Mouse (Mus musculus): ENCODE data around the gene Zfp579. TPM values are rescaled to one million over a fixed set of nuclear protein-coding genes. Genes with fewer than 3 reads are reported as not detected.

The Zfp579 gene
- polyA plus RNA-seq, 1 experiment from 2014 or later: 25.1 TPM

DNA sequence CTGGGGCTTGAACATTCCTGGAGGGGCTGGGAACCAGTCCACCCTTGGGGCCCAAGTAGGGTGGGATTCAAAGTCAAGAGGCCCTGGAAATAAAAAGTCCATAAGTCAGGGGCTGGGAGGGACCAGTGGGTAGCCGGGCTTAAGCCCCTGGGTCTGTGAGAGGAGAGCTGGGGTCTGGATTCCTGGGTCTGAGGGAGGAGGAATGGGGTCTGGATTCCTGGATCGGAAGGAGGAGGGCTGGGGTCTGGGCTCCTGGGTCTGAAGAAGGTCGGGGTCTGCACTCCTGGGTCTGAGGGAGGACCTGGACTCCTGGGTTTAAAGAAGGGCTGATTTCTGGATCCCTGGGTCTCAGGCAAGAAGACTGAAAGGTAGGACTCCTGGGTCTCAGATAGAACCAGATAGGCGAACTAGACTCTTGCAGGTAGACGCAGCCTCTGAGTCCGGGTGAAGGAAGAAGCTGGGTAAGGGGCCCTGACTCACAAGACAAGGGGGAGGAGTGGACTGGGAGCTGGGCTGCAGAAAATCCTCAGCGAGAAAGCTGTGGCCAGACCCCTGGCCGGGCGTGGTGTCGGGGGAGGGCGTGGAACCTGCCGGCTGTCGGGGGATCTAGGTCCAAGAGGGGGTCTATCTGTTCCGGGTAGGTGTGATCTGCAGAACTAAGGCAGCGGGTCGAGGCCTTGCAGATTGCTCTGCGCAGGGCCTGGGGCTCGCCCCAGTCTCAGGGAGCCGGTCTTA, 523 bp downstream of the Zfp579 start:
- ATAC-seq (no peak), DNase-seq (ENCODE audit: low read depth, low spot score) (no peak)
- POLR2A ChIA-PET: no interaction called here
- in situ Hi-C loops (cut with MboI; ENCODE audit: low pct_unique_long_range_greater_than_20kb): no loop called here
- no peaks in the 10 kb centered on the region for H3K27me3 ChIP-seq
- no peak for TF ChIP-seq CTCF (IDR thresholded peaks at IDR 0.05)
- CTCF ChIA-PET: interaction anchor here (0.9 kb wide), 1 partner anchor 56 kb away, joined by 3 read pairs; the partner anchor contains the start of gene Zfp580

DNA sequence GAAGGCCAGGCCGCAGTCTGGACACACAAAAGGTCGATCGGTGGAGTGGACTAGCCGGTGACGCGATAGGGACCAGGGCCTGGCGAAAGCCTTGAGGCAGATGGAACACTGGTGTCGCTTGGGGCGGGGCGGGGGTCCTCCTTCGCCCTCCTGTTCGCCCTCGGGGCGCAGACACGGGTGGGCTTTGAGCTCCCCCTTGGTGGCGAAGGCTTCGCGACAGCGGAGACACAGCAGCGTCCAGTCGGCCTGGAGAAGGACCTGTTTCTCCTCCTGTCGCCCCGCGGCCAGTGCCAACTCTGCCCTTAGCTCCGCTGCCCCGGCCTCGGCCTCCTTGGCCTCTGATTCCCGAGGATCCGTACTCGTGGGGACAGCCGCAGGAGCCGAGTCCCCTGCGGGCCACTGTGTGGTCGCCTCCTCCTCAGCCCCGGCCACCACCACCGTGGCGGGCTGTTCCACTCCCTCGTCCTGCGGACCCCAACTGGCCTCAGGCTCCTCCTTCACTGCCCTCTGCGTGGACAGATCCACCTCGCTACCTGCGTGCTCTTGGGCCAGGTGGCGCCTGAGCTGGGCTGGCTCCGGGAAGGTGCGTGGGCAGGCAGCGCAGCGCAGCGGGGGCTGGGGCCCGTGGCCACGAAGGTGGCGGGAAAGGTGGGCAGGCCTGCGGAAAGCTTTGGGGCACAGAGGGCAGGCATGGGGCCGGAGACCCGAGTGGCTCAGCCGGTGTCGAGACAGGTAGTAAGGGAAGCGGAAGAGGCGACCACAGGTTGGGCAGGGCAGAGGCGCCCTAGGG, 1.8 kb downstream of the Zfp579 start:
- no peak for TF ChIP-seq CTCF (IDR thresholded peaks at IDR 0.05)
- ChIA-PET CTCF (no interaction called here), POLR2A (no interaction called here)
- no peak for DNase-seq (ENCODE audit: low read depth, low spot score)
- H3K27me3 ChIP-seq: no peaks in the 10 kb centered on the region
- in situ Hi-C loops (cut with MboI; ENCODE audit: low pct_unique_long_range_greater_than_20kb): no loop called here
- ATAC-seq: no peak

GRCm38 (mm10) chr7:4993347-4993998, 2.5 kb downstream of the Zfp579 start:
- DNase-seq (ENCODE audit: low read depth, low spot score) (no peak), ATAC-seq (no peak)
- no peaks in the 10 kb centered on the region for H3K27me3 ChIP-seq
- in situ Hi-C loops (cut with MboI; ENCODE audit: low pct_unique_long_range_greater_than_20kb): no loop called here
- TF ChIP-seq CTCF (IDR thresholded peaks at IDR 0.05): no peak
- ChIA-PET CTCF (no interaction called here), POLR2A (no interaction called here)

- TF ChIP-seq CTCF (IDR thresholded peaks at IDR 0.05): no peak
- ChIA-PET POLR2A (no interaction called here), CTCF (interaction anchor here (0.8 kb wide), 1 partner anchor 8 kb away, joined by 3 read pairs; no protein-coding TSS in a partner anchor)
- DNase-seq (ENCODE audit: low read depth, low spot score): no peak
- ATAC-seq: no peak
- no peaks in the 10 kb centered on the region for H3K27me3 ChIP-seq
- in situ Hi-C loops (cut with MboI; ENCODE audit: low pct_unique_long_range_greater_than_20kb): no loop called here
Measured at GRCm38 (mm10) chr7:4988250-4988649, 7.7 kb downstream of the Zfp579 start.

DNA sequence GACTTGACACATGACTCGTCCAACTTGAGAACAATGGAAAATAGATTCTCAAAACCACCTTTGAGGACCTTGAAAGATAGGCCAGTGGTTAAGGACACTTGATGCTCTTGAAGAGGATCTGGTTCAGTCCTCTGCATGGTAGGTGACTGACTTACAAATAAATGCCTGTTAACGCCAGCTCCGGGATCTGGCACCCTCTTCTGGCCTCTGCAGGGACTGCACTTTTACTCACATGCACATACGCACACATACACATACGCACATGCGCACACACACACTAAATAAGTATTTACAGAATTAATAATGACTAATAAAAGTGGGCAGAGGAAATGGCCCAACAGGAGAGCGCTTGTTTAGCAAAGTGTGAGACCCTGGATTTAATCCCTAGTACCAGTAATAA, 19.1 kb downstream of the Zfp579 start:
- POLR2A ChIA-PET: no interaction called here
- TF ChIP-seq CTCF (IDR thresholded peaks at IDR 0.05): no peak
- CTCF ChIA-PET: interaction anchor here (1.4 kb wide), 1 partner anchor 25 kb away, joined by 3 read pairs; no protein-coding TSS in a partner anchor
- ATAC-seq: no peak
- no peaks in the 10 kb centered on the region for H3K27me3 ChIP-seq
- no peak for DNase-seq (ENCODE audit: low read depth, low spot score)
- in situ Hi-C loops (cut with MboI; ENCODE audit: low pct_unique_long_range_greater_than_20kb): no loop called here

GRCm38 (mm10) chr7:4975455-4975854, 20.5 kb downstream of the Zfp579 start:
- in situ Hi-C loops (cut with MboI; ENCODE audit: low pct_unique_long_range_greater_than_20kb): no loop called here
- ATAC-seq (no peak), DNase-seq (ENCODE audit: low read depth, low spot score) (no peak)
- H3K27me3 ChIP-seq: no peaks in the 10 kb centered on the region
- TF ChIP-seq CTCF (IDR thresholded peaks at IDR 0.05): no peak
- POLR2A ChIA-PET: no interaction called here
- CTCF ChIA-PET: no interaction called here

GRCm38 (mm10) chr7:4972321-4973047, 23.5 kb downstream of the Zfp579 start:
- POLR2A ChIA-PET: no interaction called here
- CTCF ChIA-PET: interaction anchor here (1.2 kb wide), 1 partner anchor 13 kb away, joined by 3 read pairs; no protein-coding TSS in a partner anchor
- no peak for TF ChIP-seq CTCF (IDR thresholded peaks at IDR 0.05)
- ATAC-seq (peak; percentile 92), DNase-seq (ENCODE audit: low read depth, low spot score) (peak; percentile 9)
- H3K27me3 ChIP-seq: no peaks in the 10 kb centered on the region
- in situ Hi-C loops (cut with MboI; ENCODE audit: low pct_unique_long_range_greater_than_20kb): no loop called here

- in situ Hi-C loops (cut with MboI; ENCODE audit: low pct_unique_long_range_greater_than_20kb): no loop called here
- ATAC-seq (no peak), DNase-seq (ENCODE audit: low read depth, low spot score) (no peak)
- H3K27me3 ChIP-seq: no peaks in the 10 kb centered on the region
- ChIA-PET CTCF (no interaction called here), POLR2A (no interaction called here)
- no peak for TF ChIP-seq CTCF (IDR thresholded peaks at IDR 0.05)
Measured at GRCm38 (mm10) chr7:4971710-4972109, 24.2 kb downstream of the Zfp579 start.

- ChIA-PET CTCF (no interaction called here), POLR2A (no interaction called here)
- in situ Hi-C loops (cut with MboI; ENCODE audit: low pct_unique_long_range_greater_than_20kb): no loop called here
- TF ChIP-seq CTCF (IDR thresholded peaks at IDR 0.05): no peak
- peaks cover 2% of the 10 kb centered on the region for H3K27me3 ChIP-seq
- DNase-seq (ENCODE audit: low read depth, low spot score) (no peak), ATAC-seq (no peak)
Measured at GRCm38 (mm10) chr7:4971068-4971467, 24.9 kb downstream of the Zfp579 start, which contains the start of gene Sbk3. Gene Sbk3 (minus strand): TSS chr7:4971168.

DNA sequence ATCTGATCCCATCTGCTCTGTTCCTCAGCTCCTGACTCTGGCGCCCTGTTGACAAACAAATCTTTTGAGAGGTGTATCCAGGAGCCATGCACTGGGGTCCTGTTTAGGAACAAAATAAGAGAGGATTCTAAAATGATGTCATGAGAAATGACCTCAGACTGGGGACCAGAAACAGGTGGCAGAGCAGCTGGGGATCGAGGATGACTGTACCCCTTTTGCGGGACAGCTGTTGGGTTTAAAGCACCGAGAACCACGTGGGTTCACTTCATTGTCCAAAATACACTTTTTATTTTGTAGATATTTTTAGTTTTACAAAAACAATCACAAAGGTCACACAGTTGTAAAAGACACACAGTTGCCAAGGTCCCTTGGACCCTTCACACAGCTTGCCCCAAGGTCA, 31.0 kb downstream of the Zfp579 start:
- POLR2A ChIA-PET: no interaction called here
- in situ Hi-C loops (cut with MboI; ENCODE audit: low pct_unique_long_range_greater_than_20kb): no loop called here
- DNase-seq (ENCODE audit: low read depth, low spot score) (no peak), ATAC-seq (no peak)
- no peak for TF ChIP-seq CTCF (IDR thresholded peaks at IDR 0.05)
- CTCF ChIA-PET: interaction anchor here (0.8 to 1.8 kb wide), 5 partner anchors 8 to 52 kb away, joined by 3 to 12 read pairs (median 6); no protein-coding TSS in a partner anchor
- H3K27me3 ChIP-seq: peaks cover 2% of the 10 kb centered on the region

All from Patski (cell line).